Mouse (Mus musculus) kidney, adult 18-20 months (tissue): ENCODE results near the gene Tmem231.
"Not testable (repeated sequence)": the region's sequence is repeated elsewhere in the genome, so short reads cannot be mapped to it uniquely, and the experiment has no call there.

ENCODE experiments used
- DNase-seq: peaks from one replicate; pipeline ENCODE4 v3.0.0; 2021

Gene Tmem231

GRCm38 (mm10) chr8:111947954-111948353 is 14.3 kb upstream of the Tmem231 start:
- DNase-seq, result no peak

DNA sequence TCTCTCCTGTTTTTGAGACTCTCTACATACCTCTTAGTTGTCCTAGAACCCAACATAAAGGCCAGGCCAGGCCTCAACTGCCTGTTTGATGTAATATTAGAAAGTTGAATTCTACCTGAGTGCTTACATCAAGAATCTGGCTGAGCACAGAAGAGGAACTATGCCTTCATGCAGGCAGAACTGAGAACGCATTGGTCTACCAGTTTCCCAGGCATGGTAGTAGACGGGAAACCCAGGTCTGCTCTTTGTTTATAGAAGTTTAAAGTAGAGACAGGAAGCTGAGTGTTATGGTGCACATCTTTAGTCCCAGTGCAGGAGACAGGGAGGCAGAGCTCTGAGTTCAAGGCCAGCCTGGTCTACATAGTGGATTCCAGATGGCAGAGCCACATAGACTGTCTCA is 13.5 kb upstream of the Tmem231 start:
- no peak for DNase-seq

DNA sequence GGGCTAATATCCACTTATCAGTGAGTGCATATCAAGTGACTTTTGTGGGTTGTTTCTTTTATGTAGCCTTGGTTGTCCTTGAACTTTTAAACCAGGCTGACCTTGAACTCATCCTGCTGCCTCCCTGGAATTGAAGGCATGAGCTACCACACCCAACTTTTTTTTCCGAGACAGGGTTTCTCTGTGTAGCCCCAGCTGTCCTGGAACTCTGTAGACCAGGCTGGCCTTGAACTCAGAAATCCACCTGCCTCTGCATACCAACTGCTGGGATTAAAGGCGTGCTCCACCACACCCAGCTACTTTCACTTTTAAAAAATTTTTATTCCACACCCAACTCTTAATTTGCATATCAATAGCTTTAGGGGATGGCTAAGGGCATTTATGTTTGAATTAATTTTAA is 9.9 kb upstream of the Tmem231 start:
- no peak for DNase-seq

- peak; percentile 53 for DNase-seq
These were observed 7.4 kb upstream of the Tmem231 start for GRCm38 (mm10) chr8:111941101-111941454.

DNA sequence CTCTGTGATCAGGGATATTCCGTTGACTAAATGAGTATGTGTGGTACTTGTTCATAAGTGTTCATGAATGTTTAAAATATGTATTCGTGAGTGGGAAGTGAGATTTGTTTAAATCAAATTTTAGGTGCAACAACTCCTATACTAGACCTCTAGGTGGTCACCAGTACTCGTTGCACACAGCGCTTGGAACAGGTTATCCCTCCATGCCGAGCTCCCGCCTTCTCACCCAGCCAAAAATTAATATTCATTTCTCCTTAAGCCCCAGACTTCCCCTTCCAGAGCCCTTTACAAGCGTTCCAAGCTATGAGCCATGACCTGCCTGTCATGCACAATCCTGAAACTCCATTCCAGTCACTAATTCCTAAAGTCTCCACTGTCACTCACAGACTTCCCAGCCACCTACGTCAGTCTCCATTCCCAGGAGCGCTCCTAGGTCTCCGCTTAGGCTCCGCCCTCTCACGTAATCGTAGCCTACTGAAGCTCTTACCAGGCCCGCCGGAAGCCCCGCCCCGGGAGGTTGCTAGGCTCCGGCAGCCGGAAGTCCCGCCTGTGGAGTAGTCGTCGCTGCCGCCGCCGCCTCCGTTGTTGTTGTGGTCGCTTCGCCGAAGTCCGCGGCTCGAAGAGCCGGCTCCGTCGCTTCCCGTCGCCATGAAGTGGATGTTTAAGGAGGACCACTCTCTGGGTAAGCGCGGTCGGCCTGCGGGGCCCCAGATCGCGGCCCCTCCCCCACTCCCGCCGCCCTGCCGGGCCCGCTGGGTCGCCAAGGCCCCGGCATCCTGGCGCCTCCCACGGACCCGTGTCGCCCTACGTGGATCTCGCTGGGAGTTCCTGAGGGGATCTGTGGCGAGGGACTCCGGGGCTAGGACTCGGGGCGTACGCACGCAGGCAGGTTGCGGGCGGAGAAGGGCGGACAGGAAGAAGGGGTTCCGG is 6.8 kb upstream of the Tmem231 start, which contains the start of gene Gabarapl2:
TSS of gene Gabarapl2 (plus strand) at position 533 of the 930 bp plus-strand sequence.
- peak; percentile 98 for DNase-seq

DNA sequence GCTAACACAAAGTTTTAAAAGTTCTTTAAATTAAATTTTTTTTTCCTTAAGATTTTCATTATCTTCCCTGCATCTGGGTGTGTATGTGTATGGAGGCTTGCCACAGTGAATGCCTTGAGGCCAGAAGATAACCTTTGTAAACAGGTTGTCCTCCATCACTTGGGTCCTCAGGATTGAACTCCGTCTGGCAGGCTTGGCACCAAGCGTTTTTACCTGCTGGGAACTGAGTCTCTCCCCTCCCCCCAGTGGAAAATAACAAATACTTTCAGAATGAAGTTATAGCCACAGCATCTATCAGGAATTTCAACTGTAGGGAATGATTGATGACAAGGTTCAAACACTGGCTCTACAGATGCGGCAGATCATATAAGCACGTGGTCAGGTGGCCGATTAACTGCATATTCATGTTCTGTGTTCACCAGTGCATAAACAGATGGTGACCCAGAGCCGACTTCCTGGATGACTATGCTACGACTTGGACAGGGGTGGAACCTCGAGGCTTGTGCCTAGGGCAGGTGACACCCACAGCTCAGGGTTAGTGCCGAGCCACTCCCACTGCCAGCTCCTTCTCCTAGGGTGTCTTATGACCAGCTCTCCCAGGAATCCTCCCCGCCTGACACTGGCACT is 5.9 kb upstream of the Tmem231 start:
- peak; percentile 69 for DNase-seq

- DNase-seq, result not testable (repeated sequence)
These were observed 4.7 kb upstream of the Tmem231 start for GRCm38 (mm10) chr8:111938076-111938985.

GRCm38 (mm10) chr8:111937184-111937583 is 3.5 kb upstream of the Tmem231 start:
- DNase-seq, result no peak

- no peak for DNase-seq
These were observed 520 bp upstream of the Tmem231 start for GRCm38 (mm10) chr8:111934201-111934600.

- DNase-seq, result peak; percentile 73
These were observed 923 bp downstream of the Tmem231 start for GRCm38 (mm10) chr8:111932580-111933336.

- DNase-seq, result no peak
These were observed 2.0 kb downstream of the Tmem231 start for GRCm38 (mm10) chr8:111931721-111932120.

DNA sequence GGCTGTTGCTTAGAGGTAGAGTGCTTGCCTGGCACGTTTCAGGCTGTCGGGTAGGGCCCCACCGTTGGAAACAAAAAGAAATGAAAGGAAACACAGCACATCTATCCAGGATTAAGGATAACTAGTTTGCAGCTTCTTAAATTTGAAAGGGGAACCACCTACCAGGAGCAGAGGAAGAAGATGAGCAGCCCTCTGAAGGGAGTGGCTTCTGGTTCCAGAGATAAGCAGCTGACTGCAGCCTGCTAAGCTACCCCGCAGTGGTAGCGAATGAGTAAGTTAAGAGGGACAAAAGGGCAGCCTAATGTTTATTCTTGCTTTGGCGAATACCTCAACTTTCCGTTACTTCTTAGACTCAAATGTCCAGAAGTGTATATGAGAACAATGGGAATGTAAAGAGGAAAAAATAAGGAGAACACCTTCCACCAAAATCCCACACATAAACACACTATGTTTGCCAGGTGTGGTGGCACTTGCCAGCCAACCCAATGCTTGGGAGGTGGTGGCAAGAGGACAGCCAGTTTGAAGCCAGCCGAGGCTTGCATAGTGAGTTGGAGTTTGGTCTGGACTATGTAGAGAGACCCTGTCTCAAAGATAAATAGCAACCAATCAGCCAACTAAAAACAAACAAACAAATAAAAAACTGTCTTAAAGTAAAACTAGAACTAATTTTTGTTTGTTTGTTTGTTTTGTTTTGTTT is 3.9 kb downstream of the Tmem231 start:
- DNase-seq, result no peak

- no peak for DNase-seq
These were observed 8.7 kb downstream of the Tmem231 start for GRCm38 (mm10) chr8:111924976-111925375.

- peak; percentile 31 for DNase-seq
These were observed 10.3 kb downstream of the Tmem231 start for GRCm38 (mm10) chr8:111923383-111923804.

GRCm38 (mm10) chr8:111920971-111921370 is 12.7 kb downstream of the Tmem231 start:
- no peak for DNase-seq

DNA sequence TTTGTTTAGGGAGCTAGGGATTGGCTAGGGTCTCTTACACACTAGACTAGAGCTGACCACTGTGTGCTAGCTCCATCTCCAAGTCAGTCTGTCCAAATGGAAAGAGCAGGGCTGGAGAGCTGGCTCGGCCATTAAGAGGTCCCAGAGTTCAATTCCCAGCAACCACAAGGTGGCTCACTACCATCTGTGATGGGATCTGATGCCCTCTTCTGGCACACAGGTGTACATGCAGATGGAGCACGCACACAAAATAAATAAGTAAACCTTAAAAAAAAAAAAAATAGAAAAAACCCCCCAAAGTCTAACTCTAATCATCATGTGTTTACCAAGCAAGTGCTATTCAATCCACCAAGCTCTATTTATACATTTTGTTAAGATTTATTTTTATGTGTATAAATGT is 14.0 kb downstream of the Tmem231 start:
- DNase-seq, result no peak

DNA sequence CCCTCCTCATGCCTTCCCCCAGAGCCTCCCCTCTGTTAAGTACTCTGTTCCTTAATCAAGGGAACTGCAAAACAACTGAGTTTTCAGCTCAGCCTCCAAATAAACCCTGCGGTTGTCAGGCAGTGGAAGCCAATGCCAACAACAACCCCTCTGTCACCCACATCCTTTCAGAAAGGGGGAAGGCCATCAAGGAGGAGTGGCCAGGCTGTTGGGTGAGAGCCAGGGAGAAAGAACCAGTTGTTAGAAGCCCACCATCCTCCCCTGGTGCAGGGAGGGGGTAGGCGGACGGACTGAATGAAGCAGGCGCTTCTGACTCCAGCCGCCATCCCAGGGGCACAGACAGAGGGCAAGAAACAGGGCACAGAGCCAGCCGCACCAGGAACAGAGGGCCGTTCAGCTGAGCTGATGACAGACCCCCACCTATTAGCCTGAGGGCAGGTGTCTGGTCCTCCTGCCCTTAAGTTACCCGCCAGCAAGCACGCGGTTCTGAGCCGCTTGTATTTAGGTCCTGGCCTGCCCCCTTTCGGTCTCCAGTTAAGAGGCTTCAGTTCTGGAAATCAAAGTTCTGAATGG is 20.7 kb downstream of the Tmem231 start:
- DNase-seq, result no peak

DNA sequence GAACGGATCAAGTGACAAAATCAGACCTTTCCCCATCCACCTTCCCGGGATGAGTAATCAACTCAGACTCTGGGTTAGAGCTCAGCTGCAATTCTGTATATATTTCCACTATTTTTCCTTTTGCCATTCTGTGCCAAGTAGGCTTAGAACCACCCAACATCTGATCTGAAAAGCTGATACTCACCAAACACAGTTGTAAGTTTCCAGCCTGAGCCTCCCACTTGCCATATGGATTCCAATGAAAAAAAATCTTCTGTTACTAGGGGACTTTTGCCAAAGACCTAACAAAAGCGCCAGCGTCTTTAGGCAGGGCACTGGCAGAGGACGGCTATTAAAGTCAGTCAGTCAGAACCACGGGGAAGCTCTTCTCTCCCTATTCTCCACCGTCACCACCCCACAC is 22.1 kb downstream of the Tmem231 start:
- DNase-seq, result no peak

GRCm38 (mm10) chr8:111909621-111910450 is 23.8 kb downstream of the Tmem231 start, which contains the start of gene Chst5:
Gene Chst5 (minus strand): TSS chr8:111910447.
- no peak for DNase-seq

DNA sequence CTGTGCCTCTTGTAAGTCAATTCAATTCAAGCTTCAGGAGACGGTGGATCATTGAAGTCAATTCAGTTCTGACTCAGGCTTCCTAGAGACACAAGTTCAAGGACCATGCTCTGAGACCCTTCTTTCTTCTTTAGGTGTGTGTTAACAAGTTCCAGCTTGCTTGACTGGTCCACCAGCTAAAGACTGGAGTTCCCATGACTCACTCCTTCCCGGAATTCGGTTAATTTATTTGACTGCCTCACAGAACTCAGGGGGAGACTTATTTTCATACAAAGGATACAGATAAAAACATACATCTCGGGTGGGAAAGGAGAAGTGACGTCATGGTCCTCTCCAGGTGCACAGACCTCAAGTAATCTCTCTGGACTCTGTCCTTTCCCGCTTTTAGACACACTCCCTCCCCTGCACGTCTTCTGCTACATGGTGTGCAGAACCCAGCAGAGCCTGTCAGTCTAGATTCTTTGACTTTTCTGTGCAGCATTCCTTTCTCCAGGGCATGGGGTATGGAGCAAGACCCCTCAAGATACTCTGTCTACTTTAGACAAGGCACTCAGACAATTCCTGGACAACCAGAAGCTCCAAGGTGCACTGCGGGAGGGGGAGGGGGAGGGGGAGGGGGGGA is 28.1 kb downstream of the Tmem231 start:
- no peak for DNase-seq
